ENCODE assay signal across 8 mouse cellular contexts in genomic region chr11:117407651-117408441, GRCm38 (mm10).
A peak's percentile ranks its signal among the peaks of the same experiment; 100 is the strongest.
DNase-seq lines count a peak whose midpoint lies in the region; ATAC-seq lines count a peak whose summit lies in the region.

No protein-coding gene starts in this region.

- peak; percentile 89 for DNase-seq in MEL-GATA-1-ER (ENCODE audit: extremely low read depth, low read depth)
- DNase-seq in cerebellum, adult 11-12 months, result peak; percentile 64
- DNase-seq in left cerebral cortex, adult 11 months (ENCODE audit: low spot score), result peak; percentile 68
- peak; percentile 52 for DNase-seq in lung, postnatal 14 days
- DNase-seq in right cerebral cortex, adult 2 months (ENCODE audit: low spot score in 2 of 2), result peak; percentile 83 to 85
- no peak for DNase-seq in adipocyte (ENCODE audit: low spot score)

- peak overlapping the region; percentile 58 for H3K4me2 ChIP-seq in forebrain, embryonic 16.5 days (ENCODE audit: low read length)
- peak overlapping the region; percentile 53 for H3K4me2 ChIP-seq in hindbrain, embryonic 13.5 days

- peak overlapping the region; percentile 97 for H3K27ac ChIP-seq in forebrain, embryonic 16.5 days (ENCODE audit: low read length)
- H3K27ac ChIP-seq in hindbrain, embryonic 13.5 days, result peak overlapping the region; percentile 97

- peak overlapping the region; percentile 66 for H3K9ac ChIP-seq in forebrain, embryonic 16.5 days (replicated peaks; ENCODE audit: low read depth, low read length)
- H3K9ac ChIP-seq in hindbrain, embryonic 13.5 days, result peak overlapping the region; percentile 63

- no peaks in the 10 kb centered on the region for H3K9me3 ChIP-seq in forebrain, embryonic 16.5 days (ENCODE audit: control insufficient read depth, low read length)
- H3K9me3 ChIP-seq in hindbrain, embryonic 13.5 days, result no peaks in the 10 kb centered on the region

- peak overlapping the region; percentile 41 for H3K4me3 ChIP-seq in forebrain, embryonic 16.5 days (replicated peaks; ENCODE audit: low read length)
- peak overlapping the region; percentile 31 for H3K4me3 ChIP-seq in hindbrain, embryonic 13.5 days

- H3K4me1 ChIP-seq in forebrain, embryonic 16.5 days (replicated peaks; ENCODE audit: control insufficient read depth, insufficient read depth, low read length), result peaks cover 42% of the 10 kb centered on the region
- H3K4me1 ChIP-seq in hindbrain, embryonic 13.5 days (replicated peaks), result peaks cover 58% of the 10 kb centered on the region

- peak; percentile 80 for ATAC-seq in forebrain, embryonic 16.5 days
- ATAC-seq in hindbrain, embryonic 13.5 days (ENCODE audit: low FRiP score), result peak; percentile 75

- 0% methylated on average over 28 of the region's 28 CpGs for WGBS in forebrain, embryonic 16.5 days
- WGBS in hindbrain, embryonic 13.5 days, result under 1% methylated on average over 28 of the region's 28 CpGs

- no peaks in the 10 kb centered on the region for H3K36me3 ChIP-seq in forebrain, embryonic 16.5 days (ENCODE audit: control insufficient read depth, insufficient read depth)
- H3K36me3 ChIP-seq in hindbrain, embryonic 13.5 days, result no peaks in the 10 kb centered on the region

- H3K27me3 ChIP-seq in forebrain, embryonic 16.5 days (replicated peaks; ENCODE audit: control insufficient read depth, insufficient read depth, low read length), result no peaks in the 10 kb centered on the region
- peaks cover 23% of the 10 kb centered on the region; the same call in 1 of the 2 replicates for H3K27me3 ChIP-seq in hindbrain, embryonic 13.5 days
